Mouse (Mus musculus): Measurements from ENCODE around the gene Majin. TPM values are rescaled to one million over a fixed set of nuclear protein-coding genes. Genes with fewer than 3 reads are reported as not detected.
A peak's percentile ranks its signal among the peaks of the same experiment; 100 is the strongest.

The Majin gene
- total and polyA plus RNA-seq, 3 experiments, result not detected

- Histone ChIP-seq H3K4me3 (replicated peaks in 1 of 3; ENCODE audit: low read depth in 2 of 3, low read length in 2 of 3, poor library complexity in 1 of 3) (no peak overlapping the region), H3K4me1 (ENCODE audit: control insufficient read depth in 1 of 2, insufficient read depth in 2 of 2) (peaks cover 5 to 22% of the 10 kb centered on the region in 2 experiments; a peak in 3 of 4 replicates), H3K27ac (ENCODE audit: insufficient read depth, low read depth) (no peak overlapping the region), H3K9ac (ENCODE audit: insufficient read depth, low read depth) (no peak overlapping the region), H3K36me3 (replicated peaks in 1 of 2; ENCODE audit: control insufficient read depth in 1 of 2, insufficient read depth in 1 of 2, low read length in 1 of 2) (peaks cover 17 to 40% of the 10 kb centered on the region in 2 experiments), H3K9me3 (replicated peaks; ENCODE audit: low read length) (peaks cover 3% of the 10 kb centered on the region), H3K27me3 (replicated peaks) (peaks cover 2% of the 10 kb centered on the region), H3K4me2 (ENCODE audit: insufficient read depth, low read depth, poor library complexity, severe bottlenecking) (no peak overlapping the region), H3K79me2 (replicated peaks; ENCODE audit: control insufficient read depth, extremely low read depth, insufficient read depth, poor library complexity, severe bottlenecking) (no peaks in the 10 kb centered on the region)
- in situ Hi-C loops (cut with MboI; ENCODE audit: low pct_ligation_motif_present, low pct_unique_long_range_greater_than_20kb, low sequenced_read_pairs), result loop anchor here (5.0 kb wide), 1 partner anchor 43 kb away; the partner anchor contains the start of gene Cdc42bpg
- DNase-seq (ENCODE audit: extremely low read depth), result no peak
- TF ChIP-seq CHD1 (IDR thresholded peaks at IDR 0.05; ENCODE audit: low read depth, low read length), result no peak
- no peak for TF ChIP-seq SMC3 (IDR thresholded peaks at IDR 0.05; ENCODE audit: low read depth, low read length)
- dilution Hi-C loops (cut with MboI; ENCODE audit: extremely low pct_ligation_motif_present, extremely low pct_unique_long_range_greater_than_20kb, low sequenced_read_pairs), result no loop called here
Observed at GRCm38 (mm10) chr19:6264200-6264599, 80.0 kb downstream of the Majin start.

- no peak overlapping the region for H3K9ac ChIP-seq (ENCODE audit: insufficient read depth, low read depth)
- no peak overlapping the region for H3K4me3 ChIP-seq (replicated peaks in 1 of 3; ENCODE audit: low read depth in 2 of 3, low read length in 2 of 3, poor library complexity in 1 of 3)
- peaks cover 3% of the 10 kb centered on the region for H3K9me3 ChIP-seq (replicated peaks; ENCODE audit: low read length)
- in situ Hi-C loops (cut with MboI; ENCODE audit: low pct_ligation_motif_present, low pct_unique_long_range_greater_than_20kb, low sequenced_read_pairs), result loop anchor here (5.0 kb wide), 1 partner anchor 42 kb away; the partner anchor contains the start of gene Cdc42bpg
- H3K27ac ChIP-seq (ENCODE audit: insufficient read depth, low read depth), result no peak overlapping the region
- no peak overlapping the region for H3K4me2 ChIP-seq (ENCODE audit: insufficient read depth, low read depth, poor library complexity, severe bottlenecking)
- TF ChIP-seq MEF2A (IDR thresholded peaks at IDR 0.05; ENCODE audit: borderline replicate concordance, low read depth, low read length) (no peak), JUN (IDR thresholded peaks at IDR 0.05; ENCODE audit: insufficient read depth, low read depth, low read length) (no peak), ELF1 (IDR thresholded peaks at IDR 0.05; ENCODE audit: low read depth, low read length) (no peak), RCOR1 (conservative IDR thresholded peaks at IDR 0.05; ENCODE audit: low read depth, low read length) (no peak), POLR2AphosphoS2 (IDR thresholded peaks at IDR 0.05; ENCODE audit: low read depth, low read length) (no peak), POLR2A (IDR thresholded peaks at IDR 0.05; ENCODE audit: low read depth, low read length) (no peak), ZMIZ1 (IDR thresholded peaks at IDR 0.05; ENCODE audit: low read depth, low read length) (no peak), IRF4 (IDR thresholded peaks at IDR 0.05; ENCODE audit: low read depth, low read length) (no peak), SIN3A (IDR thresholded peaks at IDR 0.05; ENCODE audit: low read length) (no peak), ZC3H11A (IDR thresholded peaks at IDR 0.05; ENCODE audit: low read depth, low read length) (no peak)
- DNase-seq (ENCODE audit: extremely low read depth), result no peak
- dilution Hi-C loops (cut with MboI; ENCODE audit: extremely low pct_ligation_motif_present, extremely low pct_unique_long_range_greater_than_20kb, low sequenced_read_pairs), result no loop called here
- no peaks in the 10 kb centered on the region for H3K79me2 ChIP-seq (replicated peaks; ENCODE audit: control insufficient read depth, extremely low read depth, insufficient read depth, poor library complexity, severe bottlenecking)
- peaks cover 5 to 26% of the 10 kb centered on the region in 2 experiments; a peak in 3 of 4 replicates for H3K4me1 ChIP-seq (ENCODE audit: control insufficient read depth in 1 of 2, insufficient read depth in 2 of 2)
- H3K27me3 ChIP-seq (replicated peaks), result peaks cover 2% of the 10 kb centered on the region
- peaks cover 15 to 35% of the 10 kb centered on the region in 2 experiments for H3K36me3 ChIP-seq (replicated peaks in 1 of 2; ENCODE audit: control insufficient read depth in 1 of 2, insufficient read depth in 1 of 2, low read length in 1 of 2)
Observed at GRCm38 (mm10) chr19:6264945-6265344, 80.8 kb downstream of the Majin start.

DNA sequence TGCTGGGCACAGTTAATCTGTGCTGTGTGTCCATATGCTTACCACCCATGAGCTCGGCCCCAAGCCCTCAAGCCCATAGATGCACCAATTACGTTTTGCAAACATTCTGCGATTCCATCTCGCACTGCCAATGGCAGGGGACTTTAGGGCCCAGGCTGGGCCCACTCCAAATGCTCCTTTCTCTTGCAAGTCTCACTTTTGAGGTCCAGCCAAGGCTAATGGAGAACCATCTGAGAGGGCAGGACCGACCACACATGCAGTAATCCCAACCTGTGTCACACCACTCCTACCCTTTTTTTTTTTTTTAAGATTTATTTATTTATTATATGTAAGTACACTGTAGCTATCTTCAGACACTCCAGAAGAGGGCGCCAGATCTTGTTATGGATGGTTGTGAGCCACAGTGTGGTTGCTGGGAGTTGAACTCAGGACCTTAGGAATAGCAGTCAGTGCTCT, 81.6 kb downstream of the Majin start:
- Histone ChIP-seq H3K27me3 (replicated peaks) (peaks cover 2% of the 10 kb centered on the region), H3K4me1 (ENCODE audit: control insufficient read depth in 1 of 2, insufficient read depth in 2 of 2) (peaks cover 5 to 23% of the 10 kb centered on the region in 2 experiments; a peak in 3 of 4 replicates), H3K4me3 (replicated peaks in 1 of 3; ENCODE audit: low read depth in 2 of 3, low read length in 2 of 3, poor library complexity in 1 of 3) (no peak overlapping the region), H3K27ac (ENCODE audit: insufficient read depth, low read depth) (no peak overlapping the region), H3K9me3 (replicated peaks; ENCODE audit: low read length) (peaks cover 2% of the 10 kb centered on the region), H3K4me2 (ENCODE audit: insufficient read depth, low read depth, poor library complexity, severe bottlenecking) (no peak overlapping the region), H3K9ac (ENCODE audit: insufficient read depth, low read depth) (no peak overlapping the region), H3K36me3 (replicated peaks in 1 of 2; ENCODE audit: control insufficient read depth in 1 of 2, insufficient read depth in 1 of 2, low read length in 1 of 2) (peaks cover 11 to 28% of the 10 kb centered on the region in 2 experiments), H3K79me2 (replicated peaks; ENCODE audit: control insufficient read depth, extremely low read depth, insufficient read depth, poor library complexity, severe bottlenecking) (no peaks in the 10 kb centered on the region)
- TF ChIP-seq UBTF (IDR thresholded peaks at IDR 0.05; ENCODE audit: low read depth, low read length) (no peak), CTCF (conservative IDR thresholded peaks at IDR 0.05 in 1 of 2, IDR thresholded peaks at IDR 0.05 in 1 of 2; ENCODE audit: low read depth in 2 of 2, low read length in 2 of 2) (peak in 1 of 2 experiments; percentile 30; a peak in 1 of 4 replicates), ZNF384 (IDR thresholded peaks at IDR 0.05; ENCODE audit: low read depth, low read length) (peak; percentile 53; the same call in 1 of the 2 replicates), USF2 (conservative IDR thresholded peaks at IDR 0.05; ENCODE audit: low read depth, low read length) (no peak)
- dilution Hi-C loops (cut with MboI; ENCODE audit: extremely low pct_ligation_motif_present, extremely low pct_unique_long_range_greater_than_20kb, low sequenced_read_pairs), result no loop called here
- in situ Hi-C loops (cut with MboI; ENCODE audit: low pct_ligation_motif_present, low pct_unique_long_range_greater_than_20kb, low sequenced_read_pairs), result no loop called here
- DNase-seq (ENCODE audit: extremely low read depth), result no peak

Measured in CH12.LX (cell line).